Mouse (Mus musculus) spleen, adult 12 weeks (tissue): ENCODE measurements around the gene Rmnd5b.
"Not testable (repeated sequence)": the region's sequence is repeated elsewhere in the genome, so short reads cannot be mapped to it uniquely, and the experiment has no call there.

ENCODE experiments used
- DNase-seq: peaks from one replicate; pipeline ENCODE4 v3.0.0; 2022; ENCODE audit warnings: low spot score

The Rmnd5b gene

DNA sequence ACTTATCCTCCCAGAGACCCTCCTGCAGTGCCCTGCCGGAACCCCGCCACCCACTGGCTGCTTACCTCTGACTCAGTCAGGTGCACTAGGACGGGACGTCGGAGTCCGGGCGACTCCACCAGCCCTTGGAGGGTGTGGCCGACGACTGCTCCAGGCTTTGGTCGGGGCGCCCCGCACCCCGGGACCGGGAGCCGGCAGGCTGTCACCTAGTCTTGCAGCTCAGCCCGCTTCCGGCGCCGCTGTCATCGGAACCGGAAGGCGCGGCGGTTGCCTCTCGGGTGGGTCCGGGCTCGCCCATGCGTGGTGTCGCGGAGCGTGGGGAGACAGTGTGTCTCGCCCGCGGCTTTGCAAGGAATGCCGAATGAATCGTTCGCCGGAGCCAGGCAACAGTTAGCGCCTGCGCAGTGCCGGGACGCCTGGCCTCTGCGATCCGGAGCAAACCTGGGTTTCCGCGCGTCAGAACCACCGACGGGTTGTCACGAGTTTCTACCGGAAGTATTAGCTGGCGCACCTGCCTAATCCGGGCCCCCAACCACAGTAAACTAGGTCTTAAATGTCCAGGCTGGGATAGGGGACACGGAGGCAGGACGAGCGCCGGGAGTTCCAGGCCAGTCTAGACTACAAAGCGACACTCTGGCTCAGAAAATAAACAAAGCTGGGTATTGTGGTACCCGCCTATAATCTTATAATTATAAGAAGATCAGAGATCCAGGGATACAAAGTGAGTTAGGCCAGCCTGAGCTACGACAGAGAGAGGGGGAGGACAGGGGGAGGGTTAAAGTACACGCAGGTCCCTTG, at the start of gene Rmnd5b:
Gene Rmnd5b (minus strand): TSS at position 372 of the 798 bp plus-strand sequence.
- peak; percentile 80 for DNase-seq

DNA sequence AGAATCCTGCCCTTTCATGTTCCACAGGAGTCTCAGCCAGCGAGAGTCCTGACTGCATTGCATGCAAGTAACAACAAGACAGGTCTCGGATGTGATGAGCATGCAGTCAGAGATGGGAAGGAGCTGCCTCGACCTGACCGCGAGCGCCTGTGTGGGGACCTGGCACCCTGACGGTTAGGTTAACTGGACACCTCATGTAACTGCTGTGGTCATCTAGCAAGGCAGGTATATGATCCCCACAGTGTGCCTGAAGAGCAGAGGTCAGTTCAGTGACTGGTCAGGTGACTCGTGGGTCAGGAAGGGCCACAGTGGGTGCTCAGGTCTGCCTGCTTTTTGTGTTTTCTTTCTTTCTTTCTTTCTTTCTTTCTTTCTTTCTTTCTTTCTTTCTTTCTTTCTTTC, 46.3 kb upstream of the Rmnd5b start:
- no peak for DNase-seq

DNA sequence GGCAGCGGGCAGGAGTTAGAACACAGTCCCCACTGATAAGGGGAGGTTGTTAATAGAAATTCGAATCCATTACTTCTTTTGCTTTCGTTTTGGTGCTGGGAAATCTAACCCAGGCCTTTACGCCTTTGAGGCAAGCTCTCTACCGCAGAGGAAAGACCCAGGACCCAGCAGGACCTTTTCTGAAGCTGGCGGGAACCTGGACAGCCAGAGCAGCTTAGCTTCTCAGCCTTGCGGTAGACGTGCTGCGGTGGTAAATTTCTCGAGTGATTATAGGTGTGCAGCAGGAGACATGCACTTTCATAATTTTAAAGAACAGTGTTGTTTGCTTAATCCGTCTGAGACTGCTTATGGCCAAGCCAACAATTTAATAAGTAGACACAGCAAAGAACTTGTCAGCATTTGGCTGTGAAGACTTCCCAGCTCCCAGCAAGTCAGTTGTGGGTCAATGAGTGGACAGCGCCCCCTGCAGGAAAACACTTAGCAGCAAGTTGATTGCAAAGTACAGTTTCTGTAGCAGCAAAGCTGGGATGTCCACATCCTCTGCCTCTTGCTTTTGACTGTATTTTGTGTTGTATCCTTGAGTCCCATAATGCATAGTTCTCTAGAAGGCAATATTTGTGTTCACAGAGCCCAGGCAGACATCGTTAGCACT, 45.8 kb upstream of the Rmnd5b start:
- peak; percentile 77 for DNase-seq

DNA sequence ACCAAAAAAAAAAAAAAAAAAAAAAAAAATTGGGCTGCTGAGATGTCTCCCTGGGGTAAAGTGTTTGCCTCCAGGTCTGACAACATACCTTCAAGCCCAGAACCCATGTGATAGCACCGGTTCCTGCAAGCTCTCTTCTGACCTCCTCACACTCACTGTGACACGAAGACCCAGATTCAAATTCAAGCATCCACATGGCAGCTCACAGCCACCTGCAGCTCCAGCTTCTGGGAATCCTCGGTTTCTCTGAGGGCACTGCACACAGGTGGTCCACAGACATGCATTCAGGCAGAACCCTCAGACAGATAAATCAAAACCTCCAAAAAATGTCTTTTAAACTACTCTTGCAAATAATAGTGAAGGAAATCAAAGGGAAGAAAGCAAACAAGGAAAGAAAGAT, 43.8 kb upstream of the Rmnd5b start:
- DNase-seq: no peak

DNA sequence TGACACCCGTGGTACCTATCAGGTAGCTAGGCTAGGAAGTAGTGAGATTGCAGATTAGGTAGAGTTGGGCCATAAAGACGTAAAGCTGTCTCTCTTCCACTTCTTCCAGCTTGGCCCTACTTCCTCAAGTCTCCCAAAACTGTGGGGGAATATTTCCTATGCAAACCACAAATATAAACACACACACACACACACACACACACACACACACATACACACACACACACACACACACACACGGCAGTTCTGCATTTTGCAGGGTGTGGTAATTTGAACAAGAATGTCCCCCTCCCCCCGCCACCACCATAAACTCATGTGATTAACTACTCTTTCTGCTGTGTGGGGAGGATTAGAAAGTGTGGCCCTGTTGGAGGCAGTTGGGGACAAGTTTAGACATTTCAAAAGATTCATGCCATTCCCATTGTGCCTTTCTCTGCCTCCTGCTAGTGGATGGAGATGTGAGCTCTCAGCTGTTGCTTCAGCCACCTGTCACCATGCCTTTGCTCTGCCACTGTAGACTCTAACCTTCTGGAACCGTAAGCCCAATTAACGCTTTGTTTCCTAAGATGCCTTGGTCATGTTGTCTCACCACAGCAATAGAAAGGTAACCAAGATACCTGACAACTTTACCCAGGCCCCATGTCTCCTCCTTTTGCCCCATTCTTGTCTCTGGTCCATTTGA, 42.2 kb upstream of the Rmnd5b start:
- DNase-seq: no peak

DNA sequence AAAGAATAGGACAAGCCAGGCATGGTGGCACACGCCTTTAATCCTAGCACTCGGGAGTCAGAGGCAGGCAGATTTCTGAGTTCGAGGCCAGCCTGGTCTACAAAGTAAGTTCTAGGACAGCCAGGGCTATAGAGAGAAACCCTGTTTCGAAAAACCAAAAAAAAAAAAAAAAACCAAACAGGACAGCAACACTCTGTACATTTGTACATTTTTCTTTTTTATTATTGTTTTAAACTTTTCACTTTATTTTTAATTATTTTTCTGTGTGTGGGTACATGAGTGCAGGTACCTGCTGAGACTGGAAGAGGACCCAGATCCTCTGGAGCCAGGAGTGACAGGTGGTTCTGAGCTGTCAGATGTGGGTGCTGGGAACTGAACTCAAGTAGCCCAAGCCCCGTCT, 39.7 kb upstream of the Rmnd5b start:
- DNase-seq: no peak

DNA sequence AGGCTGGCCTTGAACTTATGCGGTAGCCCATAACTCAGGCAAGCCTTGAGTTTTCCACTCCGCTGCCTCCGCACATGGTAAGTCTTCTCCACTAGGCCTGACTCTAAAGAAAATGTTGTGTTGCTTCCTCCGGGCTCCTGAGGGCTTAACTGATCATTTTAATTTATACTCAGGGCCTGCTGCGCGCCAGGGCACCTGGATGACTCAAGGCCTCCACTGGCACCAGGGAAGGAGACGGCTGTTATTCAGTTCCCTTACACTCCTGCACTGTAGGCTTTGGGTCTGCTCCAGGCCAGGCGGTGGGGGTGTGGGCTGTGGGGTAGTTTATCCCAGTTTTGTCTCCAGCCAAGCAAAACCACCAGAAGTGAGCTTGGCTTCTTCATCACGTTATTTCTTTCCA, 37.6 kb upstream of the Rmnd5b start:
- no peak for DNase-seq

DNA sequence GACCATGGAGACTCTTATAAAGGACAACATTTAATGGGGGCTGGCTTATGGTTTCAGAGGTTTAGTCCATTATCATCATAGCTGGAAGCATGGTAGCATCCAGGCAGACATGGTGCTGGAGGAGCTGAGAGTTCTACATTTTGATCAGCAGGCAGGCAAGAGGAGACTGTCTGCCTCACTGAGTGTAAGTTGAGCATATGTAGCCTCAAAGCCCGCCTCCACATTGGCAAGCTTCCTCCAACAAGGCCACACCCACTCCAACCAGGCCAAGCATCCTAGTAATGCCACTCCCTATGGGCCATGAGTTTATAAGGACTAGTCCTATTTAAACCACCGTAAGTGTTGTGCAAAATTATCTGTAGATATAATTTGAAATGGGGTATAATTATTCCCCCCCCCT, 35.7 kb upstream of the Rmnd5b start:
- DNase-seq: no peak

DNA sequence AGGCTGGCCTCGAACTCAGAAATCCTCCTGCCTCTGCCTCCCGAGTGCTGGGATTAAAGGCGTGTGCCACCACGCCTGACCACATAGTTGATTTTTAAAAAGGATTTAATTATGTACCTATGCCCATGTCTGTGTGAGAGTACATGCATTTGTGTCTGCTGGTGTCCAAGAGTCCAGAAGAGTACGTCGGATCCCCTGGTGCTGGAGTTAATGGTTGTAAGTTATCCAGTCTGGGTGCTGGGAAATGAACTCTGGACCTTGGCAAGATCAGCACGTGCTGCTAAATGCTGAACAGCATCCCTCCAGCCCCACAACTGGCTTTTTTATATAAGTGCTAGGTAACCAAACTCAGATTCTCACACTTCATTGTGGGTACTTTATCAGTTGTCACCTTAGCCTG, 35.1 kb upstream of the Rmnd5b start:
- DNase-seq: no peak

DNA sequence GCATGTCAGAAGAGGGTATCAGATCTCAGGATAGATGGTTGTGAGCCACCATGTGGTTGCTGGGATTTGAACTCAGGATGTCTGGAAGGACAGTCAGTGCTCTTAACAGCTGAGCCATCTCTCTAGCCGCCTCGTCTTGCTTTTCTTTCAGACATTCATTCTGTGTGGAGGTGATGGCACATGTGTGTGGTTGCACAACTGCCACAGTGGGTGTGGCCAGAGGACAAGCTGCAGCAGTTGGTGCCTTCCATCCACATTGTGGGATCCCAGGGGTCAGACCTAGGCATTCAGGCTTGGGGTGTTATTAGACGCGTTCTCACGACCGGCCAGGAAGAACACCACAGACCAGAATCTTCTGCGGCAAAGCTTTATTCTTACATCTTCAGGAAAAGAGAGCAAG, 29.1 kb upstream of the Rmnd5b start:
- DNase-seq: not testable (repeated sequence)

DNA sequence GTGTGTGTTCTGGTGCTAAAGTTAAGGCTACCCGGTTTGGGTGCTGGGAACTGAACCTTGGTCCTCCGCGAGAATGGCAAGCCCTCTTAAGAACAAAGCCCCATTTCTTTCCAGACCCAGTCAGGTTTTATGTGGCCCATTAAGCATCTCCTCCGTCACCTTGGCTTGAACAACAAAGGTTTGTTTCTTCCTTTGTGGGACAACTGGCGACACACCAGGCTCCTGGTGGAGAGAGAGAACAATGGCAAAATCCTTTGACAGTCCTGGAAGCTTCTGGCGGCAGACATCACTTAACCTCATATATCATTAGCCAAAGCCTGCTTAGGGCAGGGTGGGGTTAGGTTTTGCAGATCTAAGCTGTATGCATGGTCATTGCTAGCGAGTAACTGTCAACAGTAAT, 26.9 kb upstream of the Rmnd5b start:
- DNase-seq: no peak

DNA sequence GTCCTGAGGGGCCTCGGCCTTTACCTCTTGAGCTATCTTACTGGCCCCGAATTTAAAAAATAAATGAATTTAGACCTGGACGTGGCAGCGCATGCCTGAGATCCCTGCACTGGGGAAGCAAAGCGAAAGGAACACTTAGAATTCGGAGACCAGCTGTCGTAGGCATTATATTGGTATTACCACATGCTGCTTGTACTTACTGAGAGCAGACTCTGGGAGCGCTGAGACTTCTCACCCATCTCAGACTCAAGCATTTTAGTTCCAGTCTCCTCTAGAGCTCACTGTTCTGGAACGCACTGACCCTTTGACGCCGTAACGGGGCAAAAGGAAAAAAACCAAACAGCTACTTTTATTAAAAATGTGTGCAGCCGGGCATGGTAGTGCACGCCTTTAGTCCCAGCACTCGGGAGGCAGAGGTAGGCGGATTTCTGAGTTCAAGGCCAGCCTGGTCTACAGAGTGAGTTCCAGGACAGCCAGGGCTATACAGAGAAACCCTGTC, 26.2 kb upstream of the Rmnd5b start:
- DNase-seq: no peak

DNA sequence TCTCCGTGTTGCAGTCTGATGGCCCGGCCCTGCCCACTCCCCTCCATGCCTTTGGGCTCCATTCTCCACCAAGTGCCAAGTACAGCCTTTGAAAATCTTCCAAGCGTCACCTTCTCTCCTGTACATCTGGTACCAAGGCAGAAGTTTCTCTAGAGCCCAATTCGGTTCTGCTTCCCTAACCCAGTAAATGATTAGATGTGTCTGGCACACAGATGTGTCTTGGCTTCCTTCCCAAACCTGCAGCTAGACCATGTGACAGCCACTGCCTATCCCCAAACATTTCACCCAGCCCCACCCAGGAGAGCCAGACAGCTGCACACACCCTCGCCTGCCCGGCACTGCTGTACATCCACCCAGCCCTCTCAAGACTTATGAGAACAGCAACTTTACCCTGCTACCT, 23.0 kb upstream of the Rmnd5b start:
- no peak for DNase-seq

DNA sequence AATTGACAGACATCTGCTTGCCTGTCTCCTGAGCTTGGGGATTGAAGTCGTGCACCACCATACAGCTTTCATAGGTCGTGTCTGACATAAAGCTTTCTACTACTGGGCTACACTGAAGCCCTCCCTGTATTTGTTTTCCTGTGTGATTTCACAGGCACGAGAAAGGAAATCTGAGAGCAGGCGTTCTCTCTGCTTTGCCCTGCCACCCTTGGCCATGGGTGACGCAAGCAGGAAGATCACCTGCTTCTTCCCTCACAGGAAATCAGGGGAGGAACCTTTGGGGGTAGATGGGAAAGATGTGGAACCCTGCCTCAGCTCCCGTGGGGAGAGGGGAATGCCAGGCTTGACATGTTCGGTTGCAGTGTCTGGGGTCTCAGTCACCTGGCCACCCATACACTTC, 22.6 kb upstream of the Rmnd5b start:
- DNase-seq: no peak

DNA sequence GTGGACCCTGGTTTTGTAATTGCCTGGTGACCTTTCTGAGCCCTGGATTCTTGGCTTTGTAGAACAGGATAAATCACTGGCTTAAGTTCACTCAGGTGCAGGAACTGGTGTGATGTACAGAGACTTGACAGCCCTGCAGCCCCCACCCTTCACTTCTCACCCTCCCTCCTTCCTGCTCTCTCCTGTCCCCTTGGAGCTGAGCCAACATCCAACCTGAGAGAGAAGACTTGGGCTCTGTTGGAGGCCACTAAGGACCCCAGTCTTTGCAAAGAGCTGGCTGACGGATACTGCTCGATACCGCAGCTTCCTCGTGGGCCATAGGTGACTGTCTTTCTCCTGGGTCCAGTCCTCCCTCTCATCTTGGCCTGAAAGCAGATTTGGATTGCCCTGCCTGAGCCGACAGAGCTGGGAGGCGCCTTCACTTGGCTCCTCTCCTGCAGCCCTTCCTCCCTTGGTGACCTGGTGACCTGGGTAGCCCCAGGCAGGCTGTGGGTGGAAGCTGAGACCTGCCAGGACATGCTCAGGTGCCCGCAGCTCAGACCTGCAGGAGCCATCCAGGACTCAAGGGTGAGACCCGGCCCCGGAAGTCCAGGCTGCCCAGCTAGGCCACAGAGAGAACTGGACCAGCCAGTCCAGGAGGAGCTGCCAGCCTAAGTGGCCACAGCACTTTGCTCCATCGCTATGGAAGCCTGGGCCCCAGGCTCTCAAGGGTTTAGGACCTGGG, 21.3 kb upstream of the Rmnd5b start:
- no peak for DNase-seq

DNA sequence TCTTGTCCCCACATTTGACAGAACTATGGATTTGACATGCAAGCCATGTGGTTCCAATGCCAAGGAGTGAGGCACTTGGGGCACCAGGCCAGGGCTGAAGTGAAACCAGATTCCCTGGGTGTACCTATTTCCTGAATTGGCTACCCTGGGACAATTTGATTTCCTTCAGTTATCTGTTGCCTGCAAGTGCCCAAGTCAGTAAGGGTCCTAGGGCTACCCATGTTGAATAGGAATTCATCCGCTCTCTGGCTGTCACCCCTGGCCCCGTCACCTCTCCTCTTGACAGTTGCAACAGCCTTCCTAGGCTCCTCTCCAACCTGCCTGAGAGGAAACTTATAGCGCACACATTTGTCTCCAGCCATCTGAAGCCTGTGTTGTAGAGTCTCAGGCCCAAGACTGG, 19.2 kb upstream of the Rmnd5b start:
- no peak for DNase-seq

DNA sequence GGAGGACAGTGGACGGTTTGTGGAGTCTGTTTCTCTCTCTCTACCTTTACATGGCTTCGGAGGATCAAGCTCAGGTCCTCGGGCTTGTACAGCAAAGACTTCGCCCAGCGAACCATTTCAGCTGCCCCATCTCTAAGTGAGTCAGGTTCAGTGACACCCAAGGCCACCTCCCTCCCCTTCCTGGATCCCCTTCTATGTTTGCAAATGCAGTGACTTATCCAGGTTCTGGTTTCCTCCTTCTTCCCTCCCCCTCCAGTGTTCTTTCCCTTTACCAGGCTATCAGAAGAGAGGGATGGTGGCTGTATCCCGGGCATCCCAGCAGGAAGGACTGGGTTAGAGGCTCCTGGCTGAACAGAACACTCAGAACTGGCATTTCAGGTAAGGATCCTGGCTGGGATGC, 18.0 kb upstream of the Rmnd5b start:
- DNase-seq: no peak

DNA sequence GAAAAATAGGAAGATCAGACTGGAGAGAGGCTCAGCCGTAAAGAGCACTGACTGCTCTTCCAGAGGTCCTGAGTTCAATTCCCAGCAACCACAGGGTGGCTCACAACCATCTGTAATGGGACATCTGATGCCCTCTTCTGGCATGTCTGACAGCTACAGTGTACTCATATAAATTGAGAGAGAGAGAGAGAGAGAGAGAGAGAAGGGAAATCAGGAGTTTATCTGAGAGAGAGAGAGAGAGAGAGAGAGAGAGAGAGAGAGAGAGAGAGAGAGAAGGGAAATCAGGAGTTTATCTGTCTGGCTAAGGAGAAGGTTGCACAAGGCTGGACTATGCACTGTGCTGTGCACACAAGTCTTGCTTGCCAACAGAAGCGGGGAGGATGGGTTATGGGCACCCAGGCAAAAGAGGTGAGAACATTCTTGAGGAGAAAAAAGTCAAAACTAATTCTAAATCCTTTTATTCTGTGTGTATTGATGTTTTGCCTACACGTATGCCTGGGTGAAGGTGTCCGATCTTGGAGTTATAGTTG, 17.3 kb upstream of the Rmnd5b start:
- no peak for DNase-seq

DNA sequence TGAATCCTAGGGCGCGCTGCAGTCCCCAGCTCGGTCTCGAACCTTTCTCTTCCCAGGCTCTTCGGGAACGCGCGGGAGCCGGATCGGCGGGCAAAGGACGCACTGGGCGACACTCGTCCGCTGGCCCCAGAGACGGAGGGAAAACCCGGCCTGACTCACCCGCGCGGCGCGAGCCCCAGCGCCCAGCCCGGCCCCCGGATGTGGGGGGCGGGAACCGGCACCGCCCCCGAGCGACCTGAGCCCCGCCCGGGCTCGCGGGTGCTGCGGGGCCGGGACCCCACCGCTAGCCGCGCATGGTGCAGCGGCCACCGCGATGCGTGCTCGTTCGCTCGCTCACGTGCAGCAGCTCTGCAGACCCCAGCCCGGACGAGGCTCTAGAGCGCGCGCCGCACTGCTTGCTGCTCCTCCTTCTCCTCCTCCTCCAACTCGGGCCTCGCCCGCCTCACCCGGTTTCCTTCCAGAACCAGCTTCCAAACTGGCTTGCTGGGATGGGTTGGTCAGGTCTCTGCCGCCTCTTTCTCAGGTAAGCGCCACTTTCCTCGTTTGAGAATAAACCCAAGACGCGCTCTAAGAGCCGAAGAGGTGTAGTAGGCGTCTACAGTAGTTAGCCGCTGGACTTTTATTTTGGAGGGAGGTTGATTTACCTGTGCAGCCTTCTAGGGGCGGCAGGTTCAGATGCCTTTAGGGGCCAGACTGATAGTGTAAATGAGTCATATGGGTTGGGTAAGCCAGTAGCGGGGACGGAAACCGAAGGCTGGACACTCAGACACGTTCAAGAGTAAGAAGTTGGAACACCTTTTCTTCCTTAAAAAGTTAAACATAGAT, 15.2 kb upstream of the Rmnd5b start, which contains the start of the genes N4bp3 and D930048N14Rik:
Gene N4bp3 (minus strand): TSS at position 152 of the 825 bp plus-strand sequence.
Gene D930048N14Rik (plus strand): TSS at position 264 of the 825 bp plus-strand sequence.
- DNase-seq: no peak

DNA sequence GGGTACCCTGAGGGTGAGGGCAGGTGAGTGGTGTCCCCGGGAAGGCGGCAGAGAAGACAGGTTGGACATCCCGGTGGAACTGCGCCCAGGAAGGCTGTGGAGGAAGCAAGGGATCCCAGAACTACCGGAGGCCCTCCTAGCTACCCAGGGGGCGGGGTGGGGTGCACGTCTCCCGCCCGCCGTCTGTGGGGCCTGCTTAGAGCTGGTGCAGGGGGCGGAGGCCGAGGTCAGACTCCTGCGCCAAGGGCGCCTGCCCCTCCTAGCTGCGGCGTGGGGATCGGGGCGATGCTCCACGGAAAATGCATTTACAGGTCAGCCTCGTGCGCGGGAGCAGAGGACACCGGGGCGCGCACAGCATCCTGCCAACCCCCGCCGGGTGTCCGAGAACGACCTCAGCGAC, 14.6 kb upstream of the Rmnd5b start:
- no peak for DNase-seq

DNA sequence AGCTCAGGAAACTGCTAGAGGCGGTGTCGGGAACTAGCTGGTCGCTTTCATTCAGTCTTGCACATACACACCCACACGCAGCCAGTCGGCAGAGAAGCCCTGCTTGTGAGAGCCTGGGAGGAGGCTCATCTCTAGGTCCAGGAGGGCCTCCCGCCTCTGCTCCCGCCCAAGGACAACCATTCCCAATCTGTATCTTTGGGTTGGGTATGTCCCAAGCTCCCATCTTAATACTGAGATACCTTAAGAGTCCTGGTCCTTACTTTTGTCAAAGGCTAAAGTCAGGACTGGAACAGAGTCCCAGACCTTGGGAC, 14.1 kb upstream of the Rmnd5b start:
- DNase-seq: no peak
